Mouse (Mus musculus) neural tube, embryonic 15.5 days (tissue): Measurements from ENCODE around the gene Rab42. TPM values are rescaled to one million over a fixed set of nuclear protein-coding genes. Genes with fewer than 3 reads are reported as not detected.
"Not testable (repeated sequence)": the region's sequence is repeated elsewhere in the genome, so short reads cannot be mapped to it uniquely, and the experiment has no call there.

Experiments used
- ATAC-seq: fragments of 200-750 bp; cut with Nextera tagmentation; 2 replicates; pipeline ENCODE4 v1.8.0; 2017; ENCODE audit warnings: mild to moderate bottlenecking, moderate TSS enrichment, moderate library complexity; ENCODE audit not compliant: low FRiP score
- H3K27ac ChIP-seq: fragments of 300-500 bp; sonication (generic); replicated peaks from 2 replicates; pipeline ENCODE4 v1.5.1; 2015; ENCODE audit warnings: mild to moderate bottlenecking, inconsistent platforms
- H3K27me3 ChIP-seq: fragments of 300-500 bp; sonication (generic); replicated peaks from 2 replicates; pipeline ENCODE4 v1.6.1; 2015; ENCODE audit warnings: inconsistent platforms
- H3K36me3 ChIP-seq: fragments of 300-500 bp; sonication (generic); 2 replicates; pipeline ENCODE4 v1.6.1; 2015; ENCODE audit warnings: inconsistent platforms
- H3K4me1 ChIP-seq: fragments of 300-500 bp; sonication (generic); 2 replicates; pipeline ENCODE4 v1.6.1; 2015; ENCODE audit warnings: inconsistent platforms
- H3K4me2 ChIP-seq: fragments of 300-500 bp; sonication (generic); 2 replicates; pipeline ENCODE4 v1.6.1; 2015; ENCODE audit warnings: inconsistent platforms, mild to moderate bottlenecking, moderate library complexity
- H3K4me3 ChIP-seq: fragments of 300-500 bp; sonication (generic); replicated peaks from 2 replicates; pipeline ENCODE4 v1.5.1; 2015; ENCODE audit warnings: mild to moderate bottlenecking, inconsistent platforms
- H3K9ac ChIP-seq: fragments of 300-500 bp; sonication (generic); replicated peaks from 2 replicates; pipeline ENCODE4 v1.6.1; 2015; ENCODE audit warnings: mild to moderate bottlenecking, inconsistent platforms
- H3K9me3 ChIP-seq: fragments of 300-500 bp; sonication (generic); replicated peaks from 2 replicates; pipeline ENCODE4 v1.6.1; 2016; ENCODE audit warnings: inconsistent platforms
- WGBS: fragments of 180-500 bp; shearing (Covaris S2); methylation state at CpG from one replicate; pipeline ENCODE4 v1.1.7; 2015; ENCODE audit warnings: mixed read lengths; 5-methylcytosine and 5-hydroxymethylcytosine counted together
- polyA plus RNA-seq: library from polyadenylated mRNA; unstranded; fragments of >200 nt; fragmentation: Nextera tagmentation; extraction: Ambion mirVana; gene quantifications from 2 replicates; pipeline ENCODE4 v1.2.1, GENCODE M21; 2015

Gene Rab42
- polyA plus RNA-seq, 1 experiment from 2014 or later: 3.5 TPM

- Histone ChIP-seq H3K27ac (peak overlapping the region; percentile 85), H3K27me3 (no peaks in the 10 kb centered on the region), H3K4me2 (peak overlapping the region; percentile 74), H3K4me3 (peak overlapping the region; percentile 57), H3K4me1 (peaks cover 15% of the 10 kb centered on the region), H3K36me3 (peaks cover 49% of the 10 kb centered on the region), H3K9ac (peak overlapping the region; percentile 79), H3K9me3 (no peaks in the 10 kb centered on the region)
- 21% methylated on average over 10 of the region's 10 CpGs for WGBS
- ATAC-seq: no peak
These were observed 6.8 kb upstream of the Rab42 start for GRCm38 (mm10) chr4:132309849-132310472.

- 0% methylated on average over 15 of the region's 15 CpGs for WGBS
These were observed 6.1 kb upstream of the Rab42 start for GRCm38 (mm10) chr4:132309140-132309848.

GRCm38 (mm10) chr4:132308437-132309139 is 5.4 kb upstream of the Rab42 start:
- Histone ChIP-seq H3K4me2 (peak overlapping the region; percentile 74), H3K9ac (peak overlapping the region; percentile 79), H3K4me1 (peaks cover 15% of the 10 kb centered on the region), H3K27me3 (no peaks in the 10 kb centered on the region), H3K36me3 (peaks cover 36% of the 10 kb centered on the region), H3K4me3 (peak overlapping the region; percentile 57), H3K27ac (peak overlapping the region; percentile 85), H3K9me3 (no peaks in the 10 kb centered on the region)
- ATAC-seq: peak; percentile 94
- under 1% methylated on average over 41 of the region's 41 CpGs for WGBS

More at GRCm38 (mm10) chr4:132309140-132309848, 6.1 kb upstream of the Rab42 start:
- Histone ChIP-seq H3K9ac (peak overlapping the region; percentile 79), H3K4me3 (peak overlapping the region; percentile 57), H3K4me1 (peaks cover 15% of the 10 kb centered on the region), H3K27ac (peak overlapping the region; percentile 85), H3K36me3 (peaks cover 43% of the 10 kb centered on the region), H3K9me3 (no peaks in the 10 kb centered on the region), H3K4me2 (peak overlapping the region; percentile 74), H3K27me3 (no peaks in the 10 kb centered on the region)
- ATAC-seq: peak; percentile 23; the same call in 1 of the 2 replicates

GRCm38 (mm10) chr4:132306004-132306403 is 2.8 kb upstream of the Rab42 start:
- 75% methylated on average over 6 of the region's 6 CpGs for WGBS
- no peak overlapping the region for H3K4me3 ChIP-seq
- peaks cover 10% of the 10 kb centered on the region for H3K36me3 ChIP-seq

GRCm38 (mm10) chr4:132305276-132305675 is 2.1 kb upstream of the Rab42 start:
- Histone ChIP-seq H3K9ac (no peak overlapping the region), H3K4me2 (no peak overlapping the region), H3K4me3 (no peak overlapping the region), H3K27me3 (no peaks in the 10 kb centered on the region), H3K36me3 (peaks cover 3% of the 10 kb centered on the region), H3K4me1 (peaks cover 20% of the 10 kb centered on the region), H3K27ac (no peak overlapping the region), H3K9me3 (no peaks in the 10 kb centered on the region)
- ATAC-seq: no peak
- 89% methylated on average over 8 of the region's 8 CpGs for WGBS

More at GRCm38 (mm10) chr4:132306004-132306403, 2.8 kb upstream of the Rab42 start:
- no peaks in the 10 kb centered on the region for H3K27me3 ChIP-seq
- no peak overlapping the region for H3K4me2 ChIP-seq
- H3K27ac ChIP-seq: no peak overlapping the region
- peaks cover 24% of the 10 kb centered on the region for H3K4me1 ChIP-seq
- no peak overlapping the region for H3K9ac ChIP-seq
- H3K9me3 ChIP-seq: no peaks in the 10 kb centered on the region
- no peak for ATAC-seq

- not testable (repeated sequence) for ATAC-seq, H3K9ac ChIP-seq, H3K27me3 ChIP-seq, H3K36me3 ChIP-seq, H3K9me3 ChIP-seq, H3K27ac ChIP-seq
- Histone ChIP-seq H3K4me3 (peak overlapping the region; percentile 40), H3K4me2 (peak overlapping the region; percentile 61), H3K4me1 (peaks cover 12% of the 10 kb centered on the region)
- 43% methylated on average over 6 of the region's 6 CpGs for WGBS
These were observed 299 bp upstream of the Rab42 start for GRCm38 (mm10) chr4:132303484-132303883.

- Histone ChIP-seq H3K9me3 (no peaks in the 10 kb centered on the region), H3K4me1 (peaks cover 9% of the 10 kb centered on the region), H3K27me3 (no peaks in the 10 kb centered on the region), H3K4me2 (peak overlapping the region; percentile 61), H3K9ac (peak overlapping the region; percentile 37), H3K4me3 (peak overlapping the region; percentile 40), H3K27ac (no peak overlapping the region), H3K36me3 (no peaks in the 10 kb centered on the region)
- WGBS: 70% methylated on average over 16 of the region's 16 CpGs
- peak; percentile 4; the same call in 1 of the 2 replicates for ATAC-seq
These were observed 933 bp downstream of the Rab42 start for GRCm38 (mm10) chr4:132301965-132302938.

GRCm38 (mm10) chr4:132301486-132301885 is 1.7 kb downstream of the Rab42 start:
- ATAC-seq: no peak
- WGBS: 92% methylated on average over 6 of the region's 6 CpGs
- H3K4me2 ChIP-seq: no peak overlapping the region

GRCm38 (mm10) chr4:132299849-132300248 is 3.3 kb downstream of the Rab42 start:
- H3K27ac ChIP-seq: no peak overlapping the region
- H3K4me3 ChIP-seq: no peak overlapping the region
- no peak overlapping the region for H3K9ac ChIP-seq
- no peaks in the 10 kb centered on the region for H3K27me3 ChIP-seq
- peaks cover 9% of the 10 kb centered on the region for H3K4me1 ChIP-seq
- no peaks in the 10 kb centered on the region for H3K9me3 ChIP-seq
- H3K36me3 ChIP-seq: 0 out of 2 replicates have a peak, but pooled peaks cover 4% of the 10 kb centered on the region
- no peak overlapping the region for H3K4me2 ChIP-seq
- no peak for ATAC-seq
- 90% methylated on average over 1 of the region's 1 CpGs for WGBS

More at GRCm38 (mm10) chr4:132301486-132301885, 1.7 kb downstream of the Rab42 start:
- Histone ChIP-seq H3K4me1 (peaks cover 9% of the 10 kb centered on the region), H3K9me3 (no peaks in the 10 kb centered on the region), H3K9ac (no peak overlapping the region), H3K27me3 (no peaks in the 10 kb centered on the region), H3K36me3 (no peaks in the 10 kb centered on the region), H3K4me3 (no peak overlapping the region), H3K27ac (no peak overlapping the region)

GRCm38 (mm10) chr4:132295696-132296390 is 7.3 kb downstream of the Rab42 start:
- H3K4me2 ChIP-seq: no peak overlapping the region
- no peak for ATAC-seq
- H3K4me3 ChIP-seq: no peak overlapping the region
- H3K9me3 ChIP-seq: no peaks in the 10 kb centered on the region
- no peaks in the 10 kb centered on the region for H3K4me1 ChIP-seq
- H3K27me3 ChIP-seq: no peaks in the 10 kb centered on the region
- peaks cover 24% of the 10 kb centered on the region for H3K36me3 ChIP-seq
- H3K9ac ChIP-seq: no peak overlapping the region
- WGBS: 41% methylated on average over 8 of the region's 8 CpGs
- H3K27ac ChIP-seq: no peak overlapping the region
